Mouse (Mus musculus): ENCODE measurements around the gene Olfr1272. TPM values are rescaled to one million over a fixed set of nuclear protein-coding genes. Genes with fewer than 3 reads are reported as not detected.
"Not testable (repeated sequence)": the region's sequence is repeated elsewhere in the genome, so short reads cannot be mapped to it uniquely, and the experiment has no call there.

Gene Olfr1272
- not detected for total RNA-seq (2021)
- long read RNA-seq, experiment 1, result 0 reads
- long read RNA-seq, experiment 2, result 0 reads

- no peak for DNase-seq (ENCODE audit: low spot score)
Measured at GRCm38 (mm10) chr2:90292741-90293140, at the start of gene Olfr1272. Gene Olfr1272 (minus strand): TSS chr2:90292841.

- DNase-seq (ENCODE audit: low spot score), result not testable (repeated sequence)
Measured at GRCm38 (mm10) chr2:90321900-90322299, 29.3 kb upstream of the Olfr1272 start, which contains the start of gene Gm13769. Gene Gm13769 (plus strand): TSS chr2:90322200.

- DNase-seq (ENCODE audit: low spot score), result no peak
Measured at GRCm38 (mm10) chr2:90270932-90271331, 21.7 kb downstream of the Olfr1272 start, which contains the start of gene Olfr1271. Gene Olfr1271 (minus strand): TSS chr2:90271032.

GRCm38 (mm10) chr2:90257492-90257891, 35.1 kb downstream of the Olfr1272 start, which contains the start of gene Olfr142:
Gene Olfr142 (minus strand): TSS chr2:90257592.
- no peak for DNase-seq (ENCODE audit: low spot score)

Other genes starting within 250 kb of the Olfr1272 start
- gene Olfr140, start 229.2 kb downstream of the Olfr1272 start, total RNA-seq (2021), result not detected
- not detected for gene Olfr1269, start 171.4 kb downstream of the Olfr1272 start, total RNA-seq (2021)
- gene Olfr32, start 150.5 kb downstream of the Olfr1272 start, total RNA-seq (2021), result not detected
- gene Olfr1270, start 139.8 kb downstream of the Olfr1272 start, total RNA-seq (2021), result not detected
- gene Olfr1506, start 68.3 kb downstream of the Olfr1272 start, total RNA-seq (2021), result not detected
- not detected for gene Olfr142, start 35.2 kb downstream of the Olfr1272 start, total RNA-seq (2021)
- gene Olfr1271, start 21.8 kb downstream of the Olfr1272 start, total RNA-seq (2021), result not detected
- not detected for gene Gm13769, start 29.4 kb upstream of the Olfr1272 start, total RNA-seq (2021)
- gene Olfr1274-ps, start 105.8 kb upstream of the Olfr1272 start, total RNA-seq (2021), result not detected